Mouse (Mus musculus): Measurements from ENCODE around the gene Polr1e. TPM values are rescaled to one million over a fixed set of nuclear protein-coding genes. Genes with fewer than 3 reads are reported as not detected.

The Polr1e gene
- polyA plus RNA-seq, 1 experiment from 2014 or later: 73.8 TPM

GRCm38 (mm10) chr4:45010806-45011415 is 7.5 kb upstream of the Polr1e start:
- peak overlapping the region; percentile 96 for H3K27ac ChIP-seq
- H3K27me3 ChIP-seq: no peaks in the 10 kb centered on the region
- WGBS: 13% methylated on average over 11 of the region's 11 CpGs
- H3K4me2 ChIP-seq: peak overlapping the region; percentile 63
- H3K4me3 ChIP-seq: peak overlapping the region; percentile 84
- H3K9ac ChIP-seq: peak overlapping the region; percentile 81
- H3K4me1 ChIP-seq (replicated peaks): peaks cover 23% of the 10 kb centered on the region
- no peaks in the 10 kb centered on the region for H3K9me3 ChIP-seq (replicated peaks)
- no peaks in the 10 kb centered on the region for H3K36me3 ChIP-seq
- no peak for ATAC-seq (replicated peaks; ENCODE audit: insufficient number of reproducible peaks, insufficient read depth, low FRiP score, low read depth)

- Histone ChIP-seq H3K4me3 (peak overlapping the region; percentile 84), H3K9ac (peak overlapping the region; percentile 81), H3K9me3 (replicated peaks) (no peaks in the 10 kb centered on the region), H3K27ac (peak overlapping the region; percentile 96), H3K4me1 (replicated peaks) (peaks cover 23% of the 10 kb centered on the region), H3K27me3 (no peaks in the 10 kb centered on the region), H3K4me2 (peak overlapping the region; percentile 63), H3K36me3 (no peaks in the 10 kb centered on the region)
- ATAC-seq (replicated peaks; ENCODE audit: insufficient number of reproducible peaks, insufficient read depth, low FRiP score, low read depth): peak; percentile 67
- under 1% methylated on average over 31 of the region's 31 CpGs for WGBS
Measured at GRCm38 (mm10) chr4:45011581-45012104, 6.7 kb upstream of the Polr1e start.

GRCm38 (mm10) chr4:45012105-45012975 is 6.0 kb upstream of the Polr1e start, which contains the start of gene Zbtb5:
TSS of gene Zbtb5 (minus strand) at chr4:45012412.
- Histone ChIP-seq H3K27me3 (no peaks in the 10 kb centered on the region), H3K9me3 (replicated peaks) (no peaks in the 10 kb centered on the region), H3K36me3 (no peaks in the 10 kb centered on the region), H3K9ac (peak within 1 kb of the TSS; percentile 81), H3K27ac (peak within 1 kb of the TSS; percentile 96), H3K4me3 (peak within 1 kb of the TSS; percentile 84), H3K4me1 (replicated peaks) (peaks cover 23% of the 10 kb centered on the region), H3K4me2 (peak within 1 kb of the TSS; percentile 74)
- peak; percentile 99 for ATAC-seq (replicated peaks; ENCODE audit: insufficient number of reproducible peaks, insufficient read depth, low FRiP score, low read depth)
- WGBS: under 1% methylated on average over 61 of the region's 63 CpGs

GRCm38 (mm10) chr4:45013031-45013431 is 5.4 kb upstream of the Polr1e start:
- H3K9ac ChIP-seq: peak overlapping the region; percentile 80
- peak overlapping the region; percentile 84 for H3K4me3 ChIP-seq
- WGBS: under 1% methylated on average over 13 of the region's 13 CpGs
- no peaks in the 10 kb centered on the region for H3K36me3 ChIP-seq
- no peak for ATAC-seq (replicated peaks; ENCODE audit: insufficient number of reproducible peaks, insufficient read depth, low FRiP score, low read depth)
- H3K9me3 ChIP-seq (replicated peaks): no peaks in the 10 kb centered on the region
- peaks cover 23% of the 10 kb centered on the region for H3K4me1 ChIP-seq (replicated peaks)
- H3K4me2 ChIP-seq: peak overlapping the region; percentile 74
- peak overlapping the region; percentile 87 for H3K27ac ChIP-seq
- no peaks in the 10 kb centered on the region for H3K27me3 ChIP-seq

- WGBS: 7% methylated on average over 2 of the region's 2 CpGs
- Histone ChIP-seq H3K9ac (peak overlapping the region; percentile 80), H3K4me1 (replicated peaks) (peaks cover 23% of the 10 kb centered on the region)
Measured at GRCm38 (mm10) chr4:45013537-45013936, 4.8 kb upstream of the Polr1e start.

GRCm38 (mm10) chr4:45015615-45016014 is 2.8 kb upstream of the Polr1e start:
- H3K9ac ChIP-seq: no peak overlapping the region
- no peak overlapping the region for H3K4me3 ChIP-seq
- no peak for ATAC-seq (replicated peaks; ENCODE audit: insufficient number of reproducible peaks, insufficient read depth, low FRiP score, low read depth)
- 9% methylated on average over 3 of the region's 3 CpGs for WGBS
- H3K27me3 ChIP-seq: no peaks in the 10 kb centered on the region
- peaks cover 29% of the 10 kb centered on the region for H3K4me1 ChIP-seq (replicated peaks)
- no peaks in the 10 kb centered on the region for H3K36me3 ChIP-seq
- H3K4me2 ChIP-seq: no peak overlapping the region
- no peak overlapping the region for H3K27ac ChIP-seq
- H3K9me3 ChIP-seq (replicated peaks): no peaks in the 10 kb centered on the region

More at GRCm38 (mm10) chr4:45013537-45013936, 4.8 kb upstream of the Polr1e start:
- Histone ChIP-seq H3K4me2 (peak overlapping the region; percentile 74), H3K36me3 (no peaks in the 10 kb centered on the region), H3K9me3 (replicated peaks) (no peaks in the 10 kb centered on the region), H3K27ac (peak overlapping the region; percentile 87), H3K4me3 (peak overlapping the region; percentile 84), H3K27me3 (no peaks in the 10 kb centered on the region)
- ATAC-seq (replicated peaks; ENCODE audit: insufficient number of reproducible peaks, insufficient read depth, low FRiP score, low read depth): no peak

- peaks cover 20% of the 10 kb centered on the region for H3K4me1 ChIP-seq (replicated peaks)
- H3K27me3 ChIP-seq: no peaks in the 10 kb centered on the region
- peak overlapping the region; percentile 76 for H3K4me3 ChIP-seq
- H3K9me3 ChIP-seq (replicated peaks): no peaks in the 10 kb centered on the region
- H3K36me3 ChIP-seq: peaks cover 6% of the 10 kb centered on the region; the same call in 1 of the 2 replicates
- WGBS: under 1% methylated on average over 14 of the region's 14 CpGs
- ATAC-seq (replicated peaks; ENCODE audit: insufficient number of reproducible peaks, insufficient read depth, low FRiP score, low read depth): peak; percentile 44; the same call in 1 of the 2 replicates
- H3K27ac ChIP-seq: peak overlapping the region; percentile 60
- H3K4me2 ChIP-seq: peak overlapping the region; percentile 87
- peak overlapping the region; percentile 63 for H3K9ac ChIP-seq
Measured at GRCm38 (mm10) chr4:45019009-45019408, 626 bp downstream of the Polr1e start.

- Histone ChIP-seq H3K4me1 (replicated peaks) (no peaks in the 10 kb centered on the region), H3K4me2 (no peak overlapping the region), H3K27me3 (no peaks in the 10 kb centered on the region), H3K27ac (no peak overlapping the region), H3K9ac (no peak overlapping the region), H3K4me3 (no peak overlapping the region), H3K9me3 (replicated peaks) (no peaks in the 10 kb centered on the region), H3K36me3 (peaks cover 48% of the 10 kb centered on the region; the same call in 1 of the 2 replicates)
- no peak for ATAC-seq (replicated peaks; ENCODE audit: insufficient number of reproducible peaks, insufficient read depth, low FRiP score, low read depth)
- 91% methylated on average over 4 of the region's 4 CpGs for WGBS
Measured at GRCm38 (mm10) chr4:45026459-45026858, 8.1 kb downstream of the Polr1e start.

- Histone ChIP-seq H3K4me3 (no peak overlapping the region), H3K27me3 (no peaks in the 10 kb centered on the region), H3K9ac (no peak overlapping the region), H3K27ac (no peak overlapping the region), H3K4me2 (no peak overlapping the region), H3K36me3 (peaks cover 56% of the 10 kb centered on the region), H3K9me3 (replicated peaks) (no peaks in the 10 kb centered on the region), H3K4me1 (replicated peaks) (peaks cover 32% of the 10 kb centered on the region)
- WGBS: 85% methylated on average over 9 of the region's 9 CpGs
- ATAC-seq (replicated peaks; ENCODE audit: insufficient number of reproducible peaks, insufficient read depth, low FRiP score, low read depth): no peak
Measured at GRCm38 (mm10) chr4:45032586-45032985, 14.2 kb downstream of the Polr1e start.

- WGBS: 72% methylated on average over 16 of the region's 16 CpGs
- Histone ChIP-seq H3K36me3 (peaks cover 46% of the 10 kb centered on the region), H3K4me2 (no peak overlapping the region), H3K27ac (peak overlapping the region; percentile 26; the same call in 1 of the 2 replicates), H3K4me3 (no peak overlapping the region), H3K9ac (0 out of 2 replicates have a peak overlapping the region, but pooled peaks have one; percentile 4), H3K4me1 (replicated peaks) (peaks cover 37% of the 10 kb centered on the region), H3K9me3 (replicated peaks) (no peaks in the 10 kb centered on the region), H3K27me3 (no peaks in the 10 kb centered on the region)
- no peak for ATAC-seq (replicated peaks; ENCODE audit: insufficient number of reproducible peaks, insufficient read depth, low FRiP score, low read depth)
Measured at GRCm38 (mm10) chr4:45034693-45035628, 16.6 kb downstream of the Polr1e start.
